Mouse (Mus musculus) megakaryocyte, embryonic 14.5 days (primary cell): ENCODE measurements around the gene 1110008P14Rik.

Experiments
- FLI1 ChIP-seq: IDR thresholded peaks from 2 replicates; pipeline ENCODE4 v1.6.1; 2012; ENCODE audit warnings: low read length, inconsistent platforms, mixed read lengths
- GATA1 ChIP-seq: IDR thresholded peaks from 3 replicates; pipeline ENCODE4 v1.6.1; 2012; ENCODE audit warnings: mixed read lengths, low read length, inconsistent platforms, borderline replicate concordance

DNA sequence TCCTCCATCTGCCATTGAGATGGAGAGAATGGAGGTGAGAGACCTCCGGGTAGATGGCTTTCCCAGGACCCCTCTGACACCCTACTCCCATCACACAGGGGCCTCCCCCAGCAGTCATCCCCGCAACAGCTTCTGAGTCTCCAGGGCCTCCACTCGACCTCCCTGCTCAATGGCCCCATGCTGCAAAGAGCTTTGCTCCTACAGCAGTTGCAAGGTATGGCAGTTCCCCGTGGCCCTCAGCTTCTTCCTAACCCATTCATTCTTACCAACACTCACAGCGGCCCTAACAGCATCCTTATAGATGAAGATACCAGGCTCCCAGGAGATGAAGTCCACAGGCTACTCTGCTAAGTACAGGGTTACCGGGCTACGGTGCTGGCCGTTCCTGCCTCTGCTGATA is 17.6 kb downstream of the 1110008P14Rik start:
- TF ChIP-seq GATA1 (no peak), FLI1 (no peak)
